Mouse (Mus musculus) midbrain, embryonic 14.5 days (tissue): ENCODE results near the gene Cdc5l. TPM values are rescaled to one million over a fixed set of nuclear protein-coding genes. Genes with fewer than 3 reads are reported as not detected.

Experiments
- ATAC-seq: fragments of 200-750 bp; cut with Nextera tagmentation; 2 replicates; pipeline ENCODE4 v1.8.0; 2017; ENCODE audit warnings: moderate number of reproducible peaks, moderate library complexity; ENCODE audit not compliant: low FRiP score, low TSS enrichment
- DNase-seq: peaks from one replicate; pipeline ENCODE4 v3.0.0-alpha.2; 2015
- H3K27ac ChIP-seq: fragments of 300-500 bp; sonication (generic); replicated peaks from 2 replicates; pipeline ENCODE4 v1.5.1; 2014; ENCODE audit warnings: mild to moderate bottlenecking, low read depth, low read length, moderate library complexity
- H3K27me3 ChIP-seq: fragments of 300-500 bp; sonication (generic); 2 replicates; pipeline ENCODE4 v1.6.1; 2014; ENCODE audit warnings: low read length, control low read depth, mixed read lengths; ENCODE audit not compliant: control insufficient read depth, insufficient read depth
- H3K36me3 ChIP-seq: fragments of 300-500 bp; sonication (generic); 2 replicates; pipeline ENCODE4 v1.6.1; 2014; ENCODE audit warnings: low read length, control low read depth; ENCODE audit not compliant: control insufficient read depth, insufficient read depth
- H3K4me1 ChIP-seq: fragments of 300-500 bp; sonication (generic); 2 replicates; pipeline ENCODE4 v1.6.1; 2014; ENCODE audit warnings: mild to moderate bottlenecking, antibody characterized with exemption, low read length, control low read depth; ENCODE audit not compliant: control insufficient read depth, insufficient read depth
- H3K4me2 ChIP-seq: fragments of 300-500 bp; sonication (generic); 2 replicates; pipeline ENCODE4 v1.6.1; 2014; ENCODE audit warnings: mild to moderate bottlenecking, low read length, moderate library complexity
- H3K4me3 ChIP-seq: fragments of 300-500 bp; sonication (generic); replicated peaks from 2 replicates; pipeline ENCODE4 v1.5.1; 2014; ENCODE audit warnings: low read depth, low read length
- H3K9ac ChIP-seq: fragments of 300-500 bp; sonication (generic); replicated peaks from 2 replicates; pipeline ENCODE4 v1.6.1; 2014; ENCODE audit warnings: mild to moderate bottlenecking, low read length, moderate library complexity
- H3K9me3 ChIP-seq: fragments of 300-500 bp; sonication (generic); 2 replicates; pipeline ENCODE4 v1.6.1; 2016; ENCODE audit warnings: low read length, control low read depth, mixed read lengths; ENCODE audit not compliant: control insufficient read depth
- WGBS: fragments of 180-500 bp; shearing (Covaris S2); extraction: QIAGEN DNeasy Blood & Tissue Kit; methylation state at CpG from one replicate; pipeline ENCODE4 v1.1.7; 2014; 5-methylcytosine and 5-hydroxymethylcytosine counted together
- polyA plus RNA-seq: library from polyadenylated mRNA; unstranded; fragments of >200 nt; fragmentation: Nextera tagmentation; extraction: Ambion mirVana; gene quantifications from 2 replicates; pipeline ENCODE4 v1.2.1, GENCODE M21; 2014

Cdc5l gene
- polyA plus RNA-seq, result 60.0 and 69.9 TPM in 2 replicates

- peak within 1 kb of the TSS; percentile 79 for H3K4me3 ChIP-seq
- WGBS, result under 1% methylated on average over 73 of the region's 73 CpGs
- H3K27ac ChIP-seq, result peak within 1 kb of the TSS; percentile 89
- H3K4me1 ChIP-seq, result peaks cover 14% of the 10 kb centered on the region
- peak; percentile 99 for DNase-seq
- H3K27me3 ChIP-seq, result no peaks in the 10 kb centered on the region
- H3K9ac ChIP-seq, result peak within 1 kb of the TSS; percentile 79
- H3K9me3 ChIP-seq, result no peaks in the 10 kb centered on the region
- peak; percentile 97 for ATAC-seq
- H3K4me2 ChIP-seq, result peak within 1 kb of the TSS; percentile 84
- peaks cover 2% of the 10 kb centered on the region; the same call in 1 of the 2 replicates for H3K36me3 ChIP-seq
These were observed at the start of gene Cdc5l for GRCm38 (mm10) chr17:45433419-45434261. Cdc5l (minus strand) TSS chr17:45433737.

DNA sequence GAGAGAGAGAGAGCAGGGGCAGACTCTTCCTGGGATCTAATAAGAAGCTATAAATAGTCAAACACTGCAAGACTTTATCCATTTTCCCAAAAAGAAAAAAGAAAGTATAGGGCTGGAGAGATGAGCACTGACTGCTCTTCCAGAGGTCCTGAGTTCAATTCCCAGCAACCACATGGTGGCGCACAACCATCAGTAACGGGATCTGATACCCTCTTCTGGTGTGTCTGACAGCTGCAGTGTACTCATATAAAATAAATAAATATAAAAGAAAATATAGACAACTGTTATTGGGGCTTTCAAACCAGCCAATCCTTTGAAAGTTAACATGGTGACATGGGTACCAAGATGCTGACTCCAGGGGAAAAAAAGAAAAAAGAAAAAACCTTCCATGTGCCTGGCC, 46.9 kb upstream of the Cdc5l start:
- Histone ChIP-seq H3K27ac (no peak overlapping the region), H3K36me3 (no peaks in the 10 kb centered on the region), H3K9ac (no peak overlapping the region), H3K27me3 (no peaks in the 10 kb centered on the region; the same call in 1 of the 2 replicates), H3K4me3 (no peak overlapping the region), H3K4me1 (no peaks in the 10 kb centered on the region), H3K9me3 (peaks cover 8% of the 10 kb centered on the region; the same call in 1 of the 2 replicates), H3K4me2 (no peak overlapping the region)
- 40% methylated on average over 2 of the region's 2 CpGs for WGBS
- ATAC-seq, result no peak
- no peak for DNase-seq

DNA sequence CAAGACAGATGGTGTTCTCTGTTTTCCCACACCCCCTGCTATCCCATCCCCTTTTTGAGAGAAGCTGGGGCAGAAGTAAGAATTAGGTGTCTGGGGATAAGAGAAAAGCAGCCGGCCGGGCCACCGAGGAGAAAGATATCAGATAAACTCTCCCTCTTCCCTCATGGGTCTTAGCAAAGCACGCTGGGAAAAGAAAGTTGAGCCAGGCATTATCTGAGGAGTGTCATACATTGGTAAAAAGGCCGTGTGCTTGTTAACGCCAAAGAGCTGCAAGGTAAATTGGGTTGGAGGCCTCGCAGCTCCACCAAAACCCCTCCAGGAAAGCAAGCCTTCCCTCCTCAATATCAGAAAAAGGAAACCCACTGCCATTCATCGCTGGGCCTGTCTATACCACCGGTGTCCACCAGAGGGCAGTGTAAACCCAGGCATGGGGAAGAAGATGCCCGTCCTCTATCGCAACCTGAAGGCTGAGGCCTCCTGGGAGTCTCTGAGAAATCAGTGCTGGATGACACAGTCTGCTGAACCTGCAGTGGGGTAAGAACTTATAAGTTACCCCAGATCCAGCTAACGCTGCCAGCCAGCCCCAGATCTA, 44.8 kb upstream of the Cdc5l start:
- Histone ChIP-seq H3K9ac (no peak overlapping the region), H3K36me3 (no peaks in the 10 kb centered on the region), H3K4me1 (peaks cover 10% of the 10 kb centered on the region; the same call in 1 of the 2 replicates), H3K27ac (no peak overlapping the region), H3K4me3 (no peak overlapping the region), H3K4me2 (no peak overlapping the region), H3K27me3 (no peaks in the 10 kb centered on the region; the same call in 1 of the 2 replicates), H3K9me3 (peaks cover 8% of the 10 kb centered on the region; the same call in 1 of the 2 replicates)
- ATAC-seq (0 out of 2 replicates have a peak, but pooled peaks have one; percentile 44), DNase-seq (peak; percentile 91)
- 17% methylated on average over 12 of the region's 12 CpGs for WGBS

GRCm38 (mm10) chr17:45474669-45475465, 41.3 kb upstream of the Cdc5l start, which contains the start of gene Spats1:
Spats1 (minus strand) TSS chr17:45475415.
- WGBS, result 5% methylated on average over 30 of the region's 30 CpGs

DNA sequence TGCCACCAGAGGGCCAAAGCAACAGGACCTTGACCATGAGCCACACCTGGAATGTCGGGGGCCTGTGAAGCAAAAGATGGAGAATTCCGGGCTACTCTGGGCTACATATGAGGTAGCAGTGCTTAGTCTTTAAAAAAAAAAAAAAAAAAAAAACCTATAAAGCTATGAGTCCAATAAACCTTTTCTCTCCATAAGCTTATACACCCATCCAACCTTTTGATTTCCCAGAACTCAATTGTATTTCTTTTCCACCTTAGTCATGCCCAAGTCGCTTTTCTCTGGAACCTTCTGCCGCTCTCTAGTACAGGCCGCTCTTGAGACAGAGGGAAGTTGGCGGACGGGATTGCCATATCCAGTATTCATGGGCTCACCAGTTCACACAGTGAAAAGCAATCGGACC, 40.6 kb upstream of the Cdc5l start:
- H3K4me1 ChIP-seq, result peaks cover 10% of the 10 kb centered on the region; the same call in 1 of the 2 replicates
- H3K4me2 ChIP-seq, result peak overlapping the region; percentile 69
- ATAC-seq (no peak), DNase-seq (no peak)
- H3K27ac ChIP-seq, result no peak overlapping the region
- 69% methylated on average over 8 of the region's 8 CpGs for WGBS
- H3K9me3 ChIP-seq, result no peaks in the 10 kb centered on the region
- peak overlapping the region; percentile 33 for H3K4me3 ChIP-seq
- no peaks in the 10 kb centered on the region; the same call in 1 of the 2 replicates for H3K27me3 ChIP-seq
- H3K36me3 ChIP-seq, result no peaks in the 10 kb centered on the region
- H3K9ac ChIP-seq, result peak overlapping the region; percentile 46

More at GRCm38 (mm10) chr17:45474669-45475465, 41.3 kb upstream of the Cdc5l start, which contains the start of gene Spats1:
- ATAC-seq (peak; percentile 78), DNase-seq (peak; percentile 87)
- Histone ChIP-seq H3K4me1 (peaks cover 10% of the 10 kb centered on the region; the same call in 1 of the 2 replicates), H3K9ac (peak within 1 kb of the TSS; percentile 46), H3K27ac (peak within 1 kb of the TSS; percentile 66), H3K27me3 (no peaks in the 10 kb centered on the region; the same call in 1 of the 2 replicates), H3K4me2 (peak within 1 kb of the TSS; percentile 69), H3K9me3 (no peaks in the 10 kb centered on the region), H3K36me3 (no peaks in the 10 kb centered on the region), H3K4me3 (peak within 1 kb of the TSS; percentile 33)

DNA sequence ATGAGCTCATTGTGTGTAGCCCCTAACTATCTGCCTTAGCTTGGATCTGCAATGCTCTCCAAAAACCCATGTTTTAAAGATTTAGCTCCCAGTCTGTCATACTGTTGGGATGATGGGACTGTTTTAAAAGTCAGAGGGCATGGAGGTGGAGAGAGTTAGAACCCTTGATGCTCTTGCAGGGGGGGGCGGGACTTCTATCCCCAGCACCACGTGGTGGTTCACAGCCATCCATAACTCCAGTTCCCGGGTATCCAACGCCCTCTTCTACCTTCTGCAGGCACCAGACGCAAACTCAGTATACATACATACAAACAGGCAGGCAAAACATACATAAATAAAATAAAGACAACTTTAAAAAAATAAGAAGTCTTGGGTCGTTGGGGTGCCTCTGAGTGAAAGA, 40.1 kb upstream of the Cdc5l start:
- Histone ChIP-seq H3K4me3 (no peak overlapping the region), H3K9ac (no peak overlapping the region), H3K36me3 (no peaks in the 10 kb centered on the region), H3K4me2 (no peak overlapping the region), H3K27ac (no peak overlapping the region), H3K9me3 (no peaks in the 10 kb centered on the region), H3K4me1 (peaks cover 10% of the 10 kb centered on the region; the same call in 1 of the 2 replicates), H3K27me3 (no peaks in the 10 kb centered on the region; the same call in 1 of the 2 replicates)
- DNase-seq, result no peak
- WGBS, result 80% methylated on average over 6 of the region's 6 CpGs
- no peak for ATAC-seq

DNA sequence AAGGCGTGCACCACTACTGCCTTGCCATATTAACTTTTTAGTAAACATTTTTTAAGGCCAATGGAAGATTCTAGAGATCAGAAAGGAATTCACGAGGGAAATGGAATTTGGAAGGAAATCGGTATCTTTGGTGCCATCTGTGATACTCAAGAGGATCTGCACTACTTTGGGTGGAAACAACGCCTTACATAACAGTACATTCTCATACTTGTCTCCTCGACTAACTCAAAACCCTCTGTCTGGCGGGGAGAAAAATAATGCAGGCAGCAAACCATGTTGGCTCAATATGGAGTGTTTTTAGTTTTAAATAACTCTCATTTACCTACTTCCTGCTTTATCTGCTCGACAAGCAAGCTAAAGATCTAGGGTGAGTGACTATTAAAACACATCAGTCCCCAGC, 37.2 kb upstream of the Cdc5l start:
- no peak for ATAC-seq
- WGBS, result 84% methylated on average over 7 of the region's 7 CpGs
- no peaks in the 10 kb centered on the region for H3K9me3 ChIP-seq

DNA sequence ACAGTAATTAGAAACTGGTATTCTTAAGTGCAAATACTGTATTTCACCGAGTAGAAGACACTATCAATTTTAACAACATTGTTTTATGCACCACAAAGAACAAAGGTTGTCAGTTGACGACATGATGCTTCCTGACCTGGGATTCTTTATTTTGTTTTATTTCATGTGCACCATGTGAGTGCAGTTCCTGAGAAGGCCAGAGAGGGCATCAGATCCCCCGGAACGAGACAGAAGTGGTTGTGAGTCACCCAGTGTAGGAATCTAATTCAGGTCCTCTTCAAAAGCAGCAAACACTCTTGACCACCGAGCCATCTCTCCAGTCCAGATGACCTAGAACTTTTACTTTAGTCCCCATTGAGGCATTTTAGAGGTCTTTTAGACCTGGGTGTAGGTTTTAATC, 34.8 kb upstream of the Cdc5l start:
- H3K9me3 ChIP-seq, result no peaks in the 10 kb centered on the region
- no peaks in the 10 kb centered on the region for H3K4me1 ChIP-seq
- no peak overlapping the region for H3K4me3 ChIP-seq
- ATAC-seq (no peak), DNase-seq (no peak)
- no peak overlapping the region for H3K9ac ChIP-seq
- H3K27me3 ChIP-seq, result no peaks in the 10 kb centered on the region
- 87% methylated on average over 5 of the region's 5 CpGs for WGBS
- H3K36me3 ChIP-seq, result no peaks in the 10 kb centered on the region
- no peak overlapping the region for H3K27ac ChIP-seq
- no peak overlapping the region for H3K4me2 ChIP-seq

More for the DNA sequence above, 37.2 kb upstream of the Cdc5l start:
- no peak overlapping the region for H3K4me3 ChIP-seq
- H3K9ac ChIP-seq, result no peak overlapping the region
- no peak for DNase-seq
- no peak overlapping the region for H3K4me2 ChIP-seq
- H3K4me1 ChIP-seq, result peaks cover 10% of the 10 kb centered on the region; the same call in 1 of the 2 replicates
- H3K27ac ChIP-seq, result no peak overlapping the region
- H3K27me3 ChIP-seq, result no peaks in the 10 kb centered on the region
- H3K36me3 ChIP-seq, result no peaks in the 10 kb centered on the region
